Mouse (Mus musculus): ENCODE data around the gene Gng7. TPM values are rescaled to one million over a fixed set of nuclear protein-coding genes. Genes with fewer than 3 reads are reported as not detected.

Gng7 gene
- polyA plus RNA-seq, 1 experiment from 2014 or later = 1.1 TPM

DNA sequence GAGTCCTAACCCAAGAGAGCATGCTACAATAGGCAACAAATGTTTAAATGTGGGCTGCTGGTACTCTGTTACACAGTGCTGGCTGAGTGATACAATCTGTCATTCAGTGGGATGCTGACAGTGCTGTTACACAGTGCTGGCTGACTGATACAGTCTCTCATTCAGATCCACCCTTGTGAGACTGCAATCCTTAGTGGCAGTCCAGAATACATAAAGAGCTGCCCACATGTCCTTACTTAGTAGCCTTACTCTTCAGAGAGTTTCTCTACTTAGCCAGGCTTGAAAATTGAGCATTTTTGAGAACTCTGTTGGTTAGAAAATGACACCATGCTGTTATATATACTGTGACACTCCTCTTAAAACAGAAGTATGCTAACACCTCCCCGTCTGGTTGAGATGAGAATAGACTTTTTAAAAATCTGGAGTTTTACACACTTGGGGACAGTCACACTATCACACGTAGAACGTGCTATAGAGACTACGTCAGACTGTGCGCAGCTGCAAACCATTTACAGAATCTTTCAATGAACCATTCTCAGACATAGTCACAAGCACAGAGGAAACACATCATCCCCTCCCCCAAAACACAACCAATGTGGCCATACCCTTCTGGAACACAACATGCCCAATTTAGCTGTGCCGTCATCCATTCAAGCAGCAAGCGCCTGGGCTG is 8.6 kb downstream of the Gng7 start:
- Histone ChIP-seq H3K9me3 (replicated peaks) (no peaks in the 10 kb centered on the region), H3K36me3 (no peaks in the 10 kb centered on the region), H3K9ac (no peak overlapping the region), H3K27me3 (0 out of 2 replicates have a peak, but pooled peaks cover 6% of the 10 kb centered on the region), H3K4me3 (no peak overlapping the region), H3K4me1 (replicated peaks) (peaks cover 3% of the 10 kb centered on the region), H3K4me2 (no peak overlapping the region), H3K27ac (no peak overlapping the region)
- ATAC-seq (replicated peaks; ENCODE audit: insufficient number of reproducible peaks, insufficient read depth, low FRiP score, low read depth) = no peak
- WGBS = 80% methylated on average over 7 of the region's 7 CpGs

DNA sequence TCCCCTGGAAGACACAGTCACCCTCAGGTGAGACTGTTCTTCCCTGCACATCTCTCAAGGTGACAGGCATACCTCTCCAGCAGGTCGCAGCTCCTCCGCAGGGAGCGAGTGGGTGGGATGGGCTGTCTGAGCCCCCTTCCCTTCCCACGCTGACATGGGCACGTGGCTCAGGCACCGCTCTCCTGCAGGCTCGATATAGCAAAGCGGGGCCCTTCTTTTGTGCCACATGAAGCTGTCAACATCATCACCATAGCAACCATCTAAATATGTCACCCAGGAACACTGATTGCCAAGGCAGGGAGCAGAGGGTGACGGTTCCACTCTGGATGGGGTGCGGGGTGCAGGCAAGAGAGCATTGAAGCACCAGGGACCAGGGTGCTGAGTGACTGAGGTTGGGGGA is 13.6 kb downstream of the Gng7 start:
- H3K36me3 ChIP-seq = no peaks in the 10 kb centered on the region
- H3K9ac ChIP-seq = no peak overlapping the region

DNA sequence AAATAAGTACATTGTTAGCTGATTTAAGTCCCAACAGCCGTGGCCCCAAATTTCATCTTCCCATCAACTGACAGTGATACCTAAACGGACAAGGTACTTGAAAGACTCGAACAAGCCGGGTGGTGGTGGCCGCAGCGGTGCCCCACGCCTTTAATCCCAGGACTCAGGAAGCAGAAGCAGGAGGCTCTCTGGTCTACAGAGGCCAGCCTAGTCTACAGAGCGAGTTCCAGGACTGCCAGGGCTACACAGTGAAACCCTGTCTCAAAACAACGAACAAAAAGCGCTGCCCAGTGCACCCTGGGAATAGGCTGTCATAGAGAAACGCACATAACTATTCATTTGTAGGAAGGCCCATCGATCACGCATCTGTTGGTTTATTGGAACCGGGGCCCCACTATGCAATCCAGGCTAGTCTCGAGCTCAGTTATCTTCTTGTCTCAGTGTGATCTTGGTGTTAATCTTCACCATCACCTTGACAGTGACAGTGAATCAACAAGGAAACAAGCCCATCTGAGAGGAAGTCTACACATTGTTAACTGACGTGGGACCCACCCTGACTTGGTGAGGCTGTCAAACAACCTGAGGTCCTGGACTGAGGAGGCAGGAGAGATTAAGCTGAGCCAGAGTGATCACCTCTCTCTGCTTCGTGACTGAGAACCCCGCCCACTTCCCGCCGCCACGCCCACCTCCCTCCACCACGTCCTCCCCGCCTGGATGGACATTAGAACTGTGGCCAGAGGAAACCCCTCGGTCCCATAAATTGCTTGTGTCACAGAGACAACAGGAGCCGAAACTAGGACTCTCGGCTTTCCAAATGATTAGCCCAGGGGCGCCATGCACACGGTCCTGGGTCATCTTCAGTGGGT is 14.3 kb downstream of the Gng7 start:
- Histone ChIP-seq H3K9ac (no peak overlapping the region), H3K4me3 (no peak overlapping the region), H3K27ac (no peak overlapping the region), H3K4me2 (no peak overlapping the region), H3K4me1 (replicated peaks) (peaks cover 22% of the 10 kb centered on the region), H3K36me3 (no peaks in the 10 kb centered on the region), H3K27me3 (peaks cover 25% of the 10 kb centered on the region), H3K9me3 (replicated peaks) (no peaks in the 10 kb centered on the region)
- 45% methylated on average over 28 of the region's 28 CpGs for WGBS
- no peak for ATAC-seq (replicated peaks; ENCODE audit: insufficient number of reproducible peaks, insufficient read depth, low FRiP score, low read depth)

More for the DNA sequence above, 13.6 kb downstream of the Gng7 start:
- Histone ChIP-seq H3K27ac (no peak overlapping the region), H3K9me3 (replicated peaks) (no peaks in the 10 kb centered on the region), H3K4me1 (replicated peaks) (peaks cover 22% of the 10 kb centered on the region), H3K4me2 (no peak overlapping the region), H3K27me3 (peaks cover 25% of the 10 kb centered on the region), H3K4me3 (no peak overlapping the region)
- ATAC-seq (replicated peaks; ENCODE audit: insufficient number of reproducible peaks, insufficient read depth, low FRiP score, low read depth) = no peak
- 41% methylated on average over 10 of the region's 10 CpGs for WGBS

- Histone ChIP-seq H3K27me3 (peaks cover 26% of the 10 kb centered on the region), H3K36me3 (no peaks in the 10 kb centered on the region), H3K4me1 (replicated peaks) (peaks cover 28% of the 10 kb centered on the region), H3K27ac (no peak overlapping the region), H3K9me3 (replicated peaks) (no peaks in the 10 kb centered on the region), H3K4me3 (no peak overlapping the region), H3K9ac (no peak overlapping the region), H3K4me2 (0 out of 2 replicates have a peak overlapping the region, but pooled peaks have one; percentile 7)
- ATAC-seq (replicated peaks; ENCODE audit: insufficient number of reproducible peaks, insufficient read depth, low FRiP score, low read depth) = 0 out of 2 replicates have a peak, but pooled peaks have one; percentile 31
- WGBS = 27% methylated on average over 37 of the region's 37 CpGs
These were observed 15.2 kb downstream of the Gng7 start for GRCm38 (mm10) chr10:80999362-81000196.

GRCm38 (mm10) chr10:80998778-80999177 is 16.0 kb downstream of the Gng7 start:
- Histone ChIP-seq H3K9ac (no peak overlapping the region), H3K4me2 (no peak overlapping the region), H3K4me1 (replicated peaks) (peaks cover 29% of the 10 kb centered on the region), H3K36me3 (no peaks in the 10 kb centered on the region), H3K27ac (no peak overlapping the region), H3K9me3 (replicated peaks) (no peaks in the 10 kb centered on the region), H3K4me3 (no peak overlapping the region), H3K27me3 (peaks cover 24% of the 10 kb centered on the region)
- ATAC-seq (replicated peaks; ENCODE audit: insufficient number of reproducible peaks, insufficient read depth, low FRiP score, low read depth) = no peak
- WGBS = 13% methylated on average over 12 of the region's 12 CpGs

DNA sequence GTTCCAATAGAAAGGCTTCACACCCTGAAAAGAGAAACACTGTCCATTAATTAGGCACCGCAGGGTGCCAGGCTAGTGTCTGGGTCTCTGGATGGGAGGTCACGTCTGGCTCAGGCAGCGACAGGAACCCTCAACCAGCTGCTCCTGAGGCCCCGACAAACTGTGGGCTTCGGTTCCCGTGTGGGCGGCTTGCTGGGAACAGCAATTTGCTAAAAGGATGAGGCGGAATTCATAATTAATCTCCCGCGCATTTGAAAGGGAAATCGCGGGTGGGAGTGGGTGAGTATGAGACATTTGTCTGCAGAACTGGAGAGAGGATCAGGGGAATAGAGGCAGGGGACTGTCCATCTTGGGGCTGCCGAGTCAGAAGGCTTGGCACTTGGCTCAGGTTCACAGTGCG is 16.7 kb downstream of the Gng7 start:
- Histone ChIP-seq H3K27ac (no peak overlapping the region), H3K27me3 (peaks cover 29% of the 10 kb centered on the region), H3K36me3 (no peaks in the 10 kb centered on the region), H3K9ac (no peak overlapping the region), H3K4me3 (no peak overlapping the region), H3K4me2 (no peak overlapping the region), H3K4me1 (replicated peaks) (peaks cover 29% of the 10 kb centered on the region), H3K9me3 (replicated peaks) (no peaks in the 10 kb centered on the region)
- no peak for ATAC-seq (replicated peaks; ENCODE audit: insufficient number of reproducible peaks, insufficient read depth, low FRiP score, low read depth)
- 38% methylated on average over 14 of the region's 14 CpGs for WGBS

- H3K4me3 ChIP-seq = no peak overlapping the region
- no peaks in the 10 kb centered on the region for H3K9me3 ChIP-seq (replicated peaks)
- H3K9ac ChIP-seq = no peak overlapping the region
- H3K36me3 ChIP-seq = no peaks in the 10 kb centered on the region
- WGBS = 80% methylated on average over 8 of the region's 8 CpGs
- H3K4me2 ChIP-seq = no peak overlapping the region
- no peak for ATAC-seq (replicated peaks; ENCODE audit: insufficient number of reproducible peaks, insufficient read depth, low FRiP score, low read depth)
- peaks cover 29% of the 10 kb centered on the region for H3K27me3 ChIP-seq
- peaks cover 29% of the 10 kb centered on the region for H3K4me1 ChIP-seq (replicated peaks)
- H3K27ac ChIP-seq = no peak overlapping the region
These were observed 17.4 kb downstream of the Gng7 start for GRCm38 (mm10) chr10:80997332-80997731.

DNA sequence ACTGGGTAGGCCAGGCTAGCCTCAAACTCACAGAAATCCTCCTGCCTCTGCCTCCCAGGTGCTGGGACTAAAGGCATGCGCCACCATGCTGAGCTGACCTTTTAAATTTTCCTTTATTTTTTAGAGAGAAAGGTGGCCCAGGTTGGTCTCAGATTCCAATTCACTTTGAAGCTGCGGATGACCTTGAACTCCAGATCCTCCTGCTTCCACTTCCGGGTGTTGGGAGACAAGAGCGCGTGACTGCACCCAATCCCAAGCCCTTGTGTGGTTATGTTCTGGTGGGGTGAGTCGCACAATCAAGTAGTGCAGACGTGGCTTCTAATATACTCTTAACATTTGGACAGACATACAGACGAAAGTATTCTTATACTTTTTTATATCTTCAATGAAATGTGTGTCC is 18.2 kb downstream of the Gng7 start:
- Histone ChIP-seq H3K27ac (no peak overlapping the region), H3K4me3 (no peak overlapping the region), H3K9ac (no peak overlapping the region), H3K9me3 (replicated peaks) (no peaks in the 10 kb centered on the region), H3K4me2 (no peak overlapping the region), H3K36me3 (no peaks in the 10 kb centered on the region), H3K27me3 (peaks cover 29% of the 10 kb centered on the region), H3K4me1 (replicated peaks) (peaks cover 29% of the 10 kb centered on the region)
- no peak for ATAC-seq (replicated peaks; ENCODE audit: insufficient number of reproducible peaks, insufficient read depth, low FRiP score, low read depth)
- 90% methylated on average over 8 of the region's 8 CpGs for WGBS

GRCm38 (mm10) chr10:80995091-80995632 is 19.6 kb downstream of the Gng7 start:
- ATAC-seq (replicated peaks; ENCODE audit: insufficient number of reproducible peaks, insufficient read depth, low FRiP score, low read depth) = no peak
- peaks cover 17% of the 10 kb centered on the region for H3K4me1 ChIP-seq (replicated peaks)

GRCm38 (mm10) chr10:80994621-80995020 is 20.1 kb downstream of the Gng7 start:
- Histone ChIP-seq H3K9ac (no peak overlapping the region), H3K4me3 (no peak overlapping the region), H3K27ac (no peak overlapping the region), H3K36me3 (no peaks in the 10 kb centered on the region), H3K27me3 (peaks cover 28% of the 10 kb centered on the region), H3K4me1 (replicated peaks) (peaks cover 11% of the 10 kb centered on the region), H3K4me2 (peak overlapping the region; percentile 36; the same call in 1 of the 2 replicates), H3K9me3 (replicated peaks) (no peaks in the 10 kb centered on the region)
- 48% methylated on average over 4 of the region's 4 CpGs for WGBS
- no peak; the same call in 1 of the 2 replicates for ATAC-seq (replicated peaks; ENCODE audit: insufficient number of reproducible peaks, insufficient read depth, low FRiP score, low read depth)

More at GRCm38 (mm10) chr10:80995091-80995632, 19.6 kb downstream of the Gng7 start:
- Histone ChIP-seq H3K27ac (no peak overlapping the region), H3K4me2 (peak overlapping the region; percentile 36), H3K36me3 (no peaks in the 10 kb centered on the region), H3K27me3 (peaks cover 29% of the 10 kb centered on the region), H3K9ac (no peak overlapping the region), H3K4me3 (no peak overlapping the region), H3K9me3 (replicated peaks) (no peaks in the 10 kb centered on the region)
- WGBS = 11% methylated on average over 21 of the region's 21 CpGs

GRCm38 (mm10) chr10:80993276-80993675 is 21.5 kb downstream of the Gng7 start:
- H3K9me3 ChIP-seq (replicated peaks) = no peaks in the 10 kb centered on the region
- no peak for ATAC-seq (replicated peaks; ENCODE audit: insufficient number of reproducible peaks, insufficient read depth, low FRiP score, low read depth)
- H3K27ac ChIP-seq = no peak overlapping the region
- 68% methylated on average over 5 of the region's 5 CpGs for WGBS
- H3K9ac ChIP-seq = no peak overlapping the region
- H3K4me3 ChIP-seq = no peak overlapping the region
- H3K4me1 ChIP-seq (replicated peaks) = peaks cover 7% of the 10 kb centered on the region; the same call in 1 of the 2 replicates
- no peak overlapping the region for H3K4me2 ChIP-seq
- no peaks in the 10 kb centered on the region for H3K36me3 ChIP-seq
- peaks cover 26% of the 10 kb centered on the region for H3K27me3 ChIP-seq
